Mouse (Mus musculus): ENCODE data around the gene Rnpepl1. TPM values are rescaled to one million over a fixed set of nuclear protein-coding genes. Genes with fewer than 3 reads are reported as not detected.

Gene Rnpepl1
- polyA plus RNA-seq, 1 experiment from 2014 or later = 14.3 TPM

Other genes starting within 250 kb of the Rnpepl1 start
- gene Gpc1, start 79.1 kb upstream of the Rnpepl1 start, polyA plus RNA-seq (2015; fragmentation: Nextera tagmentation; extraction: Ambion mirVana) = 24.9 and 25.0 TPM in 2 replicates
- gene Ankmy1, start 7.9 kb upstream of the Rnpepl1 start, polyA plus RNA-seq (2015; fragmentation: Nextera tagmentation; extraction: Ambion mirVana) = 0.06 and 0.13 TPM in 2 replicates
- gene Dusp28, start 3.8 kb upstream of the Rnpepl1 start, polyA plus RNA-seq (2015; fragmentation: Nextera tagmentation; extraction: Ambion mirVana) = 13.3 and 14.3 TPM in 2 replicates
- 31.1 and 32.1 TPM in 2 replicates for gene Capn10, start 23.6 kb downstream of the Rnpepl1 start, polyA plus RNA-seq (2015; fragmentation: Nextera tagmentation; extraction: Ambion mirVana)
- 8.4 and 11.5 TPM in 2 replicates for gene Gpr35, start 40.1 kb downstream of the Rnpepl1 start, polyA plus RNA-seq (2015; fragmentation: Nextera tagmentation; extraction: Ambion mirVana)
- gene Aqp12, start 95.6 kb downstream of the Rnpepl1 start, polyA plus RNA-seq (2015; fragmentation: Nextera tagmentation; extraction: Ambion mirVana) = 8.3 and 11.8 TPM in 2 replicates
- gene Kif1a, start 191.2 kb downstream of the Rnpepl1 start, polyA plus RNA-seq (2015; fragmentation: Nextera tagmentation; extraction: Ambion mirVana) = 14.0 and 16.0 TPM in 2 replicates
- 0.73 and 1.1 TPM in 2 replicates for gene Agxt, start 224.5 kb downstream of the Rnpepl1 start, polyA plus RNA-seq (2015; fragmentation: Nextera tagmentation; extraction: Ambion mirVana)